Mouse (Mus musculus): ENCODE measurements around the gene Bnip2.

GRCm38 (mm10) chr9:70010781-70011473, 21.7 kb downstream of the Bnip2 start:
- TF ChIP-seq HCFC1 (IDR thresholded peaks at IDR 0.05; ENCODE audit: borderline replicate concordance, insufficient read depth, low read length) (no peak), ZC3H11A (IDR thresholded peaks at IDR 0.05; ENCODE audit: borderline replicate concordance, low read depth, low read length) (no peak)

Measured in ES-E14 (cell line).